Mouse (Mus musculus): ENCODE data around the gene Zcchc17. TPM values are rescaled to one million over a fixed set of nuclear protein-coding genes. Genes with fewer than 3 reads are reported as not detected.

Gene Zcchc17
- polyA plus RNA-seq, 1 experiment from 2014 or later = 76.8 TPM

GRCm38 (mm10) chr4:130302285-130302870 is 57.4 kb downstream of the Zcchc17 start:
- no peak overlapping the region for H3K9ac ChIP-seq (replicated peaks)
- H3K4me2 ChIP-seq = no peak overlapping the region
- peaks cover 2% of the 10 kb centered on the region for H3K4me1 ChIP-seq (replicated peaks)
- H3K4me3 ChIP-seq (replicated peaks) = no peak overlapping the region
- H3K36me3 ChIP-seq = no peaks in the 10 kb centered on the region
- WGBS = 59% methylated on average over 12 of the region's 12 CpGs
- H3K27ac ChIP-seq = no peak overlapping the region
- peaks cover 29% of the 10 kb centered on the region for H3K27me3 ChIP-seq
- no peaks in the 10 kb centered on the region for H3K9me3 ChIP-seq
- no peak for ATAC-seq (ENCODE audit: insufficient number of reproducible peaks, insufficient read depth, low FRiP score, low TSS enrichment, low read depth)

DNA sequence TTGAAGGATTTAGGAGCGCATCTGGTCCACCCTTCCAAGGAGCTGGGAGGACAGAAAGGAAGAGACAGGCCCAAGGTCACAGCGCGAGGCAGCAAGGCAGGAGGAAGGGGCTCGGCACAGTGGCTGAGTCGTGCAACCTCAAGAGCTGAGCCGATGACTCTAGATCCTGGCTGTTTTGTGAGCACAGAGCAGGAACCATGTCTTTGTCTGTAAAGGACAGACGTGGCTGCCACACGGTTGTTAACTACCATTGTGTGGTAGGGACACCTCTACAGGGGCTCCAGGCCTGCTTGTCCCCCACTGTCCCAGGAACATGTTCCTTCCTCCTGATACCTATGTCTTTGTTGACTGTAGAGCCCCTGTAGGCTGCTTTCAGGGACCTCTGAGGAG is 60.1 kb downstream of the Zcchc17 start:
- no peak overlapping the region for H3K27ac ChIP-seq
- H3K9ac ChIP-seq (replicated peaks) = no peak overlapping the region
- 77% methylated on average over 8 of the region's 8 CpGs for WGBS
- H3K4me2 ChIP-seq = no peak overlapping the region
- H3K27me3 ChIP-seq = peaks cover 7% of the 10 kb centered on the region
- no peaks in the 10 kb centered on the region for H3K9me3 ChIP-seq
- no peak overlapping the region for H3K4me3 ChIP-seq (replicated peaks)
- H3K36me3 ChIP-seq = no peaks in the 10 kb centered on the region
- no peaks in the 10 kb centered on the region for H3K4me1 ChIP-seq (replicated peaks)
- no peak for ATAC-seq (ENCODE audit: insufficient number of reproducible peaks, insufficient read depth, low FRiP score, low TSS enrichment, low read depth)

- 77% methylated on average over 11 of the region's 11 CpGs for WGBS
- peaks cover 3% of the 10 kb centered on the region for H3K27me3 ChIP-seq
- H3K9me3 ChIP-seq = no peaks in the 10 kb centered on the region
- no peaks in the 10 kb centered on the region for H3K4me1 ChIP-seq (replicated peaks)
- no peak for ATAC-seq (ENCODE audit: insufficient number of reproducible peaks, insufficient read depth, low FRiP score, low TSS enrichment, low read depth)
- H3K4me2 ChIP-seq = no peak overlapping the region
- no peak overlapping the region for H3K9ac ChIP-seq (replicated peaks)
- no peaks in the 10 kb centered on the region for H3K36me3 ChIP-seq
- no peak overlapping the region for H3K4me3 ChIP-seq (replicated peaks)
- no peak overlapping the region for H3K27ac ChIP-seq
Observed at GRCm38 (mm10) chr4:130298877-130299628, 60.7 kb downstream of the Zcchc17 start.

GRCm38 (mm10) chr4:130297123-130297529 is 62.6 kb downstream of the Zcchc17 start:
- Histone ChIP-seq H3K9me3 (no peaks in the 10 kb centered on the region), H3K4me2 (no peak overlapping the region), H3K36me3 (no peaks in the 10 kb centered on the region), H3K9ac (replicated peaks) (no peak overlapping the region), H3K4me1 (replicated peaks) (no peaks in the 10 kb centered on the region), H3K4me3 (replicated peaks) (no peak overlapping the region), H3K27me3 (peaks cover 3% of the 10 kb centered on the region), H3K27ac (no peak overlapping the region)
- 30% methylated on average over 13 of the region's 13 CpGs for WGBS
- no peak for ATAC-seq (ENCODE audit: insufficient number of reproducible peaks, insufficient read depth, low FRiP score, low TSS enrichment, low read depth)

GRCm38 (mm10) chr4:130296243-130296965 is 63.3 kb downstream of the Zcchc17 start:
- no peak overlapping the region for H3K27ac ChIP-seq
- H3K4me3 ChIP-seq (replicated peaks) = no peak overlapping the region
- no peak for ATAC-seq (ENCODE audit: insufficient number of reproducible peaks, insufficient read depth, low FRiP score, low TSS enrichment, low read depth)
- H3K9me3 ChIP-seq = no peaks in the 10 kb centered on the region
- WGBS = 87% methylated on average over 13 of the region's 13 CpGs
- no peaks in the 10 kb centered on the region for H3K36me3 ChIP-seq
- H3K9ac ChIP-seq (replicated peaks) = no peak overlapping the region
- no peak overlapping the region for H3K4me2 ChIP-seq
- no peaks in the 10 kb centered on the region for H3K4me1 ChIP-seq (replicated peaks)
- peaks cover 3% of the 10 kb centered on the region for H3K27me3 ChIP-seq

DNA sequence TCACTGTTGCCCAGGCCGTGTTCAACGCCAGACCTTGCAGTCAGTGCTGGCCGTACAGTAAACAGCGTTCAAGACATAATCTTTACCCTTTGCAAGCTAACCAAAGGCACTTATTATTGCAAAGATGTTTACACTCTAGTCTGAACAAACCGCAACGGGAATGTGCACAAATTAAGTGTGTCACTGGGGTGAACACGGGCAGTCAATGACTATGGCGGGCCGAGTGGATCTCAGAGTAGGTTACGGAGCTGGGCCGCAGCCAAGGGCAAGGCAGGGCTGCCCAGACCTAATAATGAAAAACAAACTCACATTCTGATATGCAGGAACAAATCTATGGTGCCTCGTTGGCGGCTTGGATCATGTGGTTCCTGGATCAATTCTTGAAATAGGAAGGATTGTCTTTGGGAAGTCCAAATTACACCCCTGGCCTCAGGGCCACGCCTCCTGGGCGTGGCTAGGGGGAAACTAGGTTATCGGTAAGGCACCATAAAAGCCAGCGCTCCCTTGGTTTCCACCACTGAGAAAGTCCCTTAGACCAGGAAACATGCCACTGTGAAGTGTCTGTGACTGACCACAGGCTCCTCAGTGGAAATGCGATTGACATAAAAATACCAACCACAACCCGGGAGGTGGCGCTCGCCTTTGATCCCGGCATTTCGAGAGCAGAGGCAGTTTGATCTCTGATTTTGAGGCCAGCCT is 64.5 kb downstream of the Zcchc17 start:
- Histone ChIP-seq H3K4me2 (no peak overlapping the region), H3K27me3 (peaks cover 3% of the 10 kb centered on the region), H3K4me3 (replicated peaks) (no peak overlapping the region), H3K27ac (no peak overlapping the region), H3K36me3 (no peaks in the 10 kb centered on the region), H3K9me3 (no peaks in the 10 kb centered on the region), H3K4me1 (replicated peaks) (no peaks in the 10 kb centered on the region), H3K9ac (replicated peaks) (no peak overlapping the region)
- WGBS = 49% methylated on average over 23 of the region's 23 CpGs
- no peak for ATAC-seq (ENCODE audit: insufficient number of reproducible peaks, insufficient read depth, low FRiP score, low TSS enrichment, low read depth)

- Histone ChIP-seq H3K4me2 (no peak overlapping the region), H3K27me3 (peaks cover 3% of the 10 kb centered on the region), H3K4me3 (replicated peaks) (no peak overlapping the region), H3K27ac (no peak overlapping the region), H3K9ac (replicated peaks) (no peak overlapping the region), H3K9me3 (no peaks in the 10 kb centered on the region), H3K4me1 (replicated peaks) (no peaks in the 10 kb centered on the region), H3K36me3 (no peaks in the 10 kb centered on the region)
- 88% methylated on average over 8 of the region's 8 CpGs for WGBS
- no peak for ATAC-seq (ENCODE audit: insufficient number of reproducible peaks, insufficient read depth, low FRiP score, low TSS enrichment, low read depth)
Observed at GRCm38 (mm10) chr4:130294513-130294912, 65.2 kb downstream of the Zcchc17 start.

GRCm38 (mm10) chr4:130292271-130292670 is 67.5 kb downstream of the Zcchc17 start:
- Histone ChIP-seq H3K4me3 (replicated peaks) (no peak overlapping the region), H3K9me3 (no peaks in the 10 kb centered on the region), H3K4me2 (no peak overlapping the region), H3K27ac (no peak overlapping the region), H3K27me3 (peaks cover 7% of the 10 kb centered on the region), H3K36me3 (no peaks in the 10 kb centered on the region), H3K4me1 (replicated peaks) (no peaks in the 10 kb centered on the region), H3K9ac (replicated peaks) (no peak overlapping the region)
- no peak for ATAC-seq (ENCODE audit: insufficient number of reproducible peaks, insufficient read depth, low FRiP score, low TSS enrichment, low read depth)
- WGBS = 7% methylated on average over 4 of the region's 4 CpGs

- Histone ChIP-seq H3K27ac (no peak overlapping the region), H3K4me2 (no peak overlapping the region), H3K4me1 (replicated peaks) (no peaks in the 10 kb centered on the region), H3K9ac (replicated peaks) (no peak overlapping the region), H3K36me3 (no peaks in the 10 kb centered on the region), H3K4me3 (replicated peaks) (no peak overlapping the region), H3K9me3 (no peaks in the 10 kb centered on the region), H3K27me3 (peaks cover 21% of the 10 kb centered on the region; the same call in 1 of the 2 replicates)
- 74% methylated on average over 3 of the region's 3 CpGs for WGBS
- ATAC-seq (ENCODE audit: insufficient number of reproducible peaks, insufficient read depth, low FRiP score, low TSS enrichment, low read depth) = no peak
Observed at GRCm38 (mm10) chr4:130289824-130290223, 69.9 kb downstream of the Zcchc17 start.

GRCm38 (mm10) chr4:130286531-130286930 is 73.2 kb downstream of the Zcchc17 start:
- Histone ChIP-seq H3K4me2 (no peak overlapping the region), H3K4me3 (replicated peaks) (no peak overlapping the region), H3K27me3 (peaks cover 21% of the 10 kb centered on the region; the same call in 1 of the 2 replicates), H3K4me1 (replicated peaks) (no peaks in the 10 kb centered on the region), H3K9ac (replicated peaks) (no peak overlapping the region), H3K9me3 (no peaks in the 10 kb centered on the region), H3K27ac (no peak overlapping the region), H3K36me3 (no peaks in the 10 kb centered on the region)
- WGBS = 58% methylated on average over 3 of the region's 3 CpGs
- ATAC-seq (ENCODE audit: insufficient number of reproducible peaks, insufficient read depth, low FRiP score, low TSS enrichment, low read depth) = no peak

- Histone ChIP-seq H3K36me3 (no peaks in the 10 kb centered on the region), H3K4me2 (no peak overlapping the region), H3K4me3 (replicated peaks) (no peak overlapping the region), H3K4me1 (replicated peaks) (no peaks in the 10 kb centered on the region), H3K27me3 (peaks cover 29% of the 10 kb centered on the region; the same call in 1 of the 2 replicates), H3K27ac (no peak overlapping the region), H3K9me3 (no peaks in the 10 kb centered on the region), H3K9ac (replicated peaks) (no peak overlapping the region)
- 86% methylated on average over 9 of the region's 9 CpGs for WGBS
- ATAC-seq (ENCODE audit: insufficient number of reproducible peaks, insufficient read depth, low FRiP score, low TSS enrichment, low read depth) = no peak
Observed at GRCm38 (mm10) chr4:130283826-130284225, 75.9 kb downstream of the Zcchc17 start.
